Mouse (Mus musculus) CD4-positive helper T cell, adult 2 months (primary cell): ENCODE measurements around the gene Fibin.

Experiments
- DNase-seq: peaks from one replicate; pipeline ENCODE4 v3.0.0-alpha.2; 2012; ENCODE audit warnings: low read depth, missing footprints, low spot score

Gene Fibin

DNA sequence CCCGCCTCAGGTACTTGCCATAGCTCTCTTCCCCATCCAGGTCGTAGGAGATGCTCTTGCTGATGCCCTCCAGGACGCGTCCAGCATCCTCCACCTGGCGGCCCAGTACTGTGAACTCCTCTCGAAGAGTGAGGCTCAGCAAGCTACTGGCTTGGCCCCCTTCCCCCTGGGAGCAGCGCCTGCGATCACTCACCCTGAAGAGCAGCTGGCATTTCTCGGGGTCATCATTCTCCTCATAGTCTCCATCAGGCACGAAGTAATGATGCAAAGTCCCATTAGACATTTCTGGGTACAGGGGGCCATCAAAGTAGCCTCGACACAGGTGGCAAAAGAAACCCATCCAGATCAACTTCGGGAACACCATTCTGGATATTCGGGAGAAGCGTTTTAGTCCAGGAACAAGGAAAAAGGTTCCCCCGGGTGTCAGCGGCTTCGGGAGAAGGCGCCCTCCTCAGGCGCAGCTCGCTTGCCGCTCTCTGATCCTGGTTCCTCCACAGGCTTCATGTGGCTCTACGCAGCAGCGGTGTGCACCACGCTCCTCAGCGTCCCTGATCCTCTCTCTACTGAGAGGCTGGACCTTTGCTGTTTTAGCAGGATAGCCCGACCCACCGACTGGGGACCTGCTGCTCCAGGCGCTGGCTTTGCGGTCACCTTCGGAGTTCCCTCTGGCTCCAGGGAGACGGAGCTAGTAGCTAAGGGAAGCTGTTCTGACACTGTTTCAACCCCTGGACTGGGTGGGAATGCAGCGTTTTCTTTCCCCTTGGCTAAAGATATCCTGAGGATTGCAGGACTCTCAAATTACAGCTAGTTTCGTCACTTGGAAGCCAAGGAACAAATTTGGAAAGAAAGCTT lies at the start of gene Fibin:
Gene Fibin, minus strand, starts transcription at position 752 of the 852 bp plus-strand sequence.
- DNase-seq: no peak

GRCm38 (mm10) chr2:110411428-110411827 lies 48.4 kb upstream of the Fibin start:
- no peak for DNase-seq

DNA sequence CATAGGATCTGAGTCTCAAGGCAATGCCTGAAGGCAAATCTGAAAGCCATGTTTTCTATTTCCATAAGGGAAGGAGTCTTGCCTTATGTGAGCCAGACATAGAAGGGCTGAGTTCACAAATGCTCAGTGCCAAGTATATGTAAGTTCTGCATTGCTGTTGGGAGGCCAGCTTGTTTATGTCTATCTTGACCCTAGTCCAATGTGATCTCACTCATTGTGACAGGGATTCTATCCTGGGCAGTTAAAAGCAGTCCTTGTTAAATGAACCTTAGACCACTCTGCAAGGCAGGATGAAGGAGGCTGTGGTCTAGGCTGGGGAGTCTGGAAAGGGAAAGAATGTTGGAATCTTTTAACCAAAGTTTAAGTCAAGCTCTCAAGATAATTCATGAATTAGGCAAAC lies 45.8 kb upstream of the Fibin start:
- DNase-seq: no peak

DNA sequence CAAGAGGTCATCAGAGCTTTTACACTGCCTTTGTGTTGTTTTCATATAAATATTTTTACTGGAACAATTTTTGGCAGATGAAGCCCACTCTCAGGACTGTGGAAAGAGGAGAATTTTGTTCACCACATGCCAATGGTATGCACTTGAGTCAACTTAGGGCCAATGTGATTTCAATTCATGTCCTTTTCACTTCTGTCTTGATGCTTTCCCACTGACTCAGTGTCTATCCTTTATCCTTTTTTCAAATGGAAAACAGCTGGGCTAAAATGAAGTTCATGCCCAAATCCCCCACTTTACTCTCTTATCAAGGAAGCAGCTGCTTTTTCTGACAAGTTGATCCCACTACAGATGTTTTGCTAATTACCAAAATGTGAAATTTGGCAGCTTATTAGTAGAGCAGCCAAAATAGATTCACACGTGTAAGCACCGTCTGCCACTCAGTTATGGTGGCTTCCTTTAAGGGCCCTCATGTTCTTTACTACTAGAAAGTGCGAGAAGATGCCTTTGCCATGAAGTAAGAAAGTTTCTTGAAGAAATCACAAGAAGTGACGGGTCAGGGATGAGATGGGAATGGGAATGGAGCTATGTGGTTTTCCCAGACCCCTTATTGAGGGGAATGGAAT lies 29.8 kb upstream of the Fibin start:
- DNase-seq: no peak

DNA sequence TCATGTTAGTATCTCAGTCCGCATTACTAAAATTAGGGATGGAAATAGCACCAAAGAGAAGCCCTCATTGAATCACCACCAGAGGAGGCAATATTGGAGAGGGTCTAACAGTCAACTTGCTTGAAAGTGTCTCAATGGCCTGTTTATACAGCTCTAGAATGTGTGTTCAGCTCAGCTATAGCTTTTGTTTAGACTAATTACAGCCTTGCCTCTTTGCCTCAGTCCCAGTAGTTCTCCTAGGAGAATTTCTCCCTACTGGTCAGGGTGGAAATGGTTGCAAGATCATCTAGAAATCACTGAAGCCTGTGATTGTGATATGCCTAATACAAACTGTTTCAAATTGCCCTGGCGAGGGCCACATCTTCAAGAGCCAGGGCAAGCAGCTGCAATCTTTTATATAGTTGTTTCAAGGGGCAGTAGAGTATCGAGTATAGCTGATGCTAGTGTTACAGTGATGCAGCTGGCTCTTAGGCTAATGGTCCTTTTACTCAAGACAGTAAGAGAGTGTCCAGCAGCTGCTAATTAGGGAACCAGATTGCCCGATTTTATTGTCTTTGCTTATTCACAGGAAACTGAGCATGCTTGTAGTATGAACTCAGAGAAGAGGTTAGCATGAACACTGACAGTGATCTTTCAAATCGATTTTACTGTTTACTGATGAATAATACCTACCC lies 27.9 kb upstream of the Fibin start:
- no peak for DNase-seq

DNA sequence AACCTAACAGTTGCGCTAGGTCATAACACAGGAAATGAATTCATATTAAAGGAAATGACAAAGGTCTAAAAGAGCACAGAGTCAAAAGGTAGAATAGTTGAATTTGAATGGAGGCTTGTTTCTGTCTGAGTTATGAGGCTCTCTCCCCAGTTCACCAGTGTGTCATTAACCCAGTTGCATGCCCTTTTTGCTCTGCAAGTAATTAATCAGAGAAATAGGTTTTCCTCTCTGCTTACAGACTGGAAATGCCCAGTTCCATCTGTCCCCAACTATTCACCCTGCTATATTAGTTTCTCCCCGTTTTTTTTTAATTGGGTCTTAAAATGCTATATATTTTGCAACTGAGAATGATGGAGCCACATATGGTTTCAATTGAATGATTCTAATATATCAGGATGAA lies 16.8 kb upstream of the Fibin start:
- DNase-seq: no peak

DNA sequence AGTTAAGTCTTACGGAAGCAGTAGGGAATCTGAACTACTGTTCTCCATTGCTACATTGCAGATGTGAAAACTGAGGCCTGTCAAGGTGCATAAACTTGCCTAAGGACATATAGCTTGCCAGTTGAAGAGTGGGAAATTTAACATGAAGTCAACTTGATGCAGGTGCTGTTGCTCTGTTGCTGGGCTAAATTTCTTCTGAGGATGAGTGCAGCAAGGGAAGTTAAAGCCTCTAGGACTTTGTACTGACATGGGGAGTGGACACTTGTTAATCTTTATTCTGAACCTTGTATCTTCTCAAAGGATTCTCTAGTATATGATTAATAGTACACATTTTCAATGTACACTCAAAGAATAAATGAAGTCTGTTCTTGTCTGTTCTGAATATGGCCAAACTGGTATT lies 13.7 kb upstream of the Fibin start:
- no peak for DNase-seq

DNA sequence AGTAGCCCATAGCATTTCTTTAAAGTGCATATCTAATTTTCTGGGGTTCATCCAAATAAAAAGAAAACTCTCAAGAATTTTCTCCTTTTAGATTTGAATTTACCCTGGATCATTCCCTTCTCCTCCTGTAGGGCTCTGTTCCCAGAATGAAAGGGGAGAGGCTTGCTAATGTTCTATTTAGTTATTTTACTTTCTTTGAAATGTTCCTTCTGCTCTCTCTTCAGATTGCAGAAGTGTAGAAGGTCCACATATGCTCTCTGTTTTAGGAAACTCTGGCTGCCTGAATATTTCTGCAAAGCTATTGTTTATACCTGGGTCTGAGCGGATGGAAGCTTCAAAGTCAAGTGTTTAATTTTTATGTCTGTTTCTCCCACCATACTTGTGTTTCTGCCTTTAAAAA lies 12.5 kb upstream of the Fibin start:
- no peak for DNase-seq

DNA sequence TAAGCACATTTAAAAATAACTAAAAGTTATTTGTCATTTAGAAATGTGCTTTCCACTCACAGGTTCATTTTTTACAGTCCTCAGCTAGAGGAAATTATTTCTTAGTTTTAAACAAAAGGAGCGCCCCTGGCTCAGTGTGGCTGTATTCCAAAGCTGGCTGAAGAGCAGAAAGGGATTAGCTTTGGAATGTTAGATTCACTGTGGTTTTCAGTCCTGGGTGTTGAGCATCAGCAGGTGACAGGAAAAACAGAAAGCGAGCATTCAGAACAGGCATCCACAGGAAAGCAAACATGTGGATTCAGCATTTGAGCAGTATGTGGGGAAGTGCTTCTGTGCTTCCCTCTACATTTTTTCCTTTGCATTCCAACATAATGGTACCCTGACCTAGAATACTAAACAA lies 10.2 kb upstream of the Fibin start:
- DNase-seq: no peak

DNA sequence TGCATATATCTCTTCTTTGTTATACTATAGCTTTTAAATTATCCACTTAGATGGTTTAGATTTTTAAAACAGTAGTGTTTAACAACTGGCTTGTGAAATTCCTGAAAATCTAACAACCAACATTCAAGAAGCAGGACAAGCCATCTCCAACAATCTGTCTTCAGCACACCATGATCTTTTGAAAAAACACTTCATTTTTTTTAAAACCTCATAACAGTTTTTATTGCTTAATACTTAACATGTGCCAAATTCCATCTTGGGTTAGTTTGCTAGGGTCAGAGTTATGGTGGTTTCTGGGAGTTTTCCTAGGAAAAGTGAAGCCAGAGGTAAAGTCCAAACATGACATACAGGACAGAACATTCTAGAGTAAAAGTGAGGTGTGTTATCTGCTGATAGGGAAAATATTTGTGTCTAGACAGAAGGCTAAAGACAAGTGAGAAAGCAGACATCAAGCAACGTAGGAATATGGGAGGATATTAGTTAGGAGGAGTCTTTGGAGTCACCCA lies 4.5 kb upstream of the Fibin start:
- no peak for DNase-seq

DNA sequence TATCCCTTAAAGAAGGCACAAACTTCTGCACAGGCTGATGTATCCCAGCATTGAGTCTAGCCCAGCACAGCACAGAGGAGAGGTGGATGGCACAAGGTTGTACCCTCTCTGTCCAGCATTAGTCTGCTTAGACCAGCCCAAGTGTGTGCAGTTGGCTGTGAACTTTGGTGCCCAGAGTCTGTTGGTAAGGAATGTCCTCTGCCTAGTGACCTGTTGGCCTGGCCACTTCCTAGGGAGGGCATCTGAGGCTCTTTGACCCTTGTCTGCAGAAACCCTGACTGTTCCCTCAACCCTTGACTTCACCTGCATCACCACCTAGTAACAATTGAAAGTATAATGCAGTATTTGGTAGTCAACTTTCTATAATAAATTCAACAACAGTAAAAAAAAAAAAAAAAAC lies 2.4 kb upstream of the Fibin start:
- DNase-seq: no peak

GRCm38 (mm10) chr2:110363855-110364254 lies 872 bp upstream of the Fibin start:
- no peak for DNase-seq

DNA sequence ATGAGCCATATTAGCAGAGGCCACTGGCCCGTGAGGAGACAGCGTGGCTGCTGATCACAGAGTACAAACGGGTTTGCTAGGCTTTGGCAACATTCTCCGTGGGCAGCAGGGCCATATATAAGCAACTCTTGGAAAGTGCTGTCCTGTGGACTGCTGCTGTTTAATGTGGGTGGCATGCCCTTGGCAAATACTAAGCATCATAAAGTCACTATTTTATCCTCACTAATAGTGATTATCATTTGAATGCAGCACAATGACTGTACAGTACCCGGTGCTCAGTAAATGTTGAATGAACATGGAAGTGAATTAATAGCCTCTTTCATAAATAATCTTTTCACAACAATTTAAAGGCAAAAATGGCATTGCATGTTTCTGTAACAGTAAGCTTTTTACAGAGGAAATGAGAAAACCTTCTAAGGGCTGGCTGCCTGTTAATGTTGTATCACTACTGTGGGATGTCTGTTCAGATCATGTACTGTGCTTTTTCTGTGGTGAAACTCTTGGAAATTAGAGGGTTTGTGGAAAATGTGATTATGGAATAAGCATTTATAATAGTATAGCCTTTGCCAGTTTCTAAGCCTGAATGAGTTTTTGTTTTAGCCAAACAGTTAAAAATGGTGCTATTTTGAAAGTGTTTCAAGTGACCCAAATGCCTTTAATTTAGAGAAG lies 9.5 kb downstream of the Fibin start:
- no peak for DNase-seq

- no peak for DNase-seq
Observed at GRCm38 (mm10) chr2:110351843-110352251, 11.1 kb downstream of the Fibin start.

DNA sequence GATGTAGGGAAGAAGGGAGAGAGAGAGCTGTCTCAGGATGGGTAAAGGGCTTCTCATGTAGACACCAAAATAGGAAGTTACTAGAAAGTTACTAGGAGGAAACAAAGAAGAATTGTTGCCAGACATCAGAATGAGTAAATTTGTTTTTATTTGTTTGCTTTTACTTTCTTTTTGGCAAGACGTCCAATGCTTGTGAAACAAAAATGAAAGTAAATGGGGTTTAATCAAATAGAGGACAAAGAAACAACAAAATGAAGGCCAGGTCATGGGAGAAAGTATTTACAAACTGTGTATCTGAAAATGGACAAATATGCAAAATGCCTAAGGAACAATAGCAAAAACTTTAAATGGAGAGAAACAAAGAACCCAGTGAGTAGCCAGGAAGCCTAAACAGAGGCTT lies 11.6 kb downstream of the Fibin start:
- DNase-seq: no peak

DNA sequence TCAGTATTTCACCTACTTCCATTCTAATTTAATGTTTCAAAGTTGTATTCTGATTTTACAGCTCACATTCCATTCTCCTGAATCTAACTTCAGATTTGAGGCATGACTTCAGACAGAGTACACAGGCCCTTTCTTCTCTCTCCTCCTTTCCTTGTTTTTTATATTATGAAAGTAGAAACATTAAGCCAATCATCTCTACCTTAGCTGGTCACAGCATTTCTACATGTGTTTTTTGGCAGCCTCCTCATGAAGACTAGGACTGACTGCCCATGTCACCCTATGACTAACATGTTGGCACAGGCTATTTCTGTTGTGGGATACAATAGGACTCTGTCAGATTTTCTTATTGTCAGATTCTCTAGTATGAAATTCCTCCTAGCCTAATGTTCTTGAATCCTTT lies 34.0 kb downstream of the Fibin start:
- DNase-seq: no peak

DNA sequence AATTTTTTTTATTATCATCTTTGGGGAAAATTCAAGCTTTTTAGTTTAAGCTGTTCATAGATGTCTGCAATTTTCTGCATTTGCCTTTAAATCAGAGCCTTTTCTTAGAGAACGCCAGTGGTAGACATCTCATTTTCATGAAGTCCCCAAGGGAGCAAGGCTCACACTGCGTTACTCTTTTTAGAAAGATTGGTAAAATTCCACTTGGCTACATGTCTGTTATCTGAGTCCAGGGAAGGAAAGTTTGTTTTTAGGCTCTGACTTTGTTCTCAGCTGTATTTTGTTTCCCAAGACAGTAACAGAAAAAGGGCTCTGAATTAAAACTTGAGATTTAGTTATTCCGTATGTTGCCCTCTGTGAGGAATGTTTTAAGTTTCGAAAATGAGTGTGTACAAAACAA lies 43.0 kb downstream of the Fibin start:
- no peak for DNase-seq

DNA sequence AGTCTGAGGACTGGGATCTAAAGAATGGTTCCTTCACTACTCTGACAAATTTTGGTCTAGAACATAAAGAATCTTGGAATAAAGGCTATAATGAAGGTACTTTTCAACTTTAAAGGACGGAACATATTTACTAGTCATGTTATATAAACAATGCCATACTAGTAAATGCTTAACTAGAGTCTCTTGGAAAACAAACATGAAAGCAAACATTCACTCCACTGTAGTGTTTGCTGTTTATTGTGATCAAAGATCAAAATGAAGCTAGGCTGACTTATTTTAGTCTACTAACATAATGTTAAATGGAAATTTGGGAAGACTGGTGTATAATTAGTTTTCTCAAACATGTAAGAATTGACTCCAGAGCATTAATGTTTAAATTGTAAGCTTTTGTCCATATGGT lies 43.7 kb downstream of the Fibin start:
- DNase-seq: no peak

DNA sequence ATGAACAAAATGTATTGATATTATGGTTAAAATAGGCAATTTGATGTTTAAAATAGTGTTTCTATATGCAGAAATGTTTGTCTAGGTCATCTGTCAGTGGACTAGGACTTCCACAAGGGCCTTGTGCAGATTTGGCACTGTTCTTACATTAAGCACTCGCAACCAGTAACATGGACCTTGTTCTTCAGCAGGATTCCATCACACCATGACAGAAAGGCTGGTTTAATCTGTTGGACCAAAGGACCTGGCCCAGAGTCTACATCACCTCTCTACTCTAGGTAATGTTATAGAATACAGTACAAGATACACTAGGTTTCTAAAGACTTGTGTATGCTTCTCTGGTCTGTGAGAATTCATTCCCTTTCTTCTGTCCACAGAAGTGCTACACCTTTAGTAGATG lies 44.3 kb downstream of the Fibin start:
- DNase-seq: no peak

DNA sequence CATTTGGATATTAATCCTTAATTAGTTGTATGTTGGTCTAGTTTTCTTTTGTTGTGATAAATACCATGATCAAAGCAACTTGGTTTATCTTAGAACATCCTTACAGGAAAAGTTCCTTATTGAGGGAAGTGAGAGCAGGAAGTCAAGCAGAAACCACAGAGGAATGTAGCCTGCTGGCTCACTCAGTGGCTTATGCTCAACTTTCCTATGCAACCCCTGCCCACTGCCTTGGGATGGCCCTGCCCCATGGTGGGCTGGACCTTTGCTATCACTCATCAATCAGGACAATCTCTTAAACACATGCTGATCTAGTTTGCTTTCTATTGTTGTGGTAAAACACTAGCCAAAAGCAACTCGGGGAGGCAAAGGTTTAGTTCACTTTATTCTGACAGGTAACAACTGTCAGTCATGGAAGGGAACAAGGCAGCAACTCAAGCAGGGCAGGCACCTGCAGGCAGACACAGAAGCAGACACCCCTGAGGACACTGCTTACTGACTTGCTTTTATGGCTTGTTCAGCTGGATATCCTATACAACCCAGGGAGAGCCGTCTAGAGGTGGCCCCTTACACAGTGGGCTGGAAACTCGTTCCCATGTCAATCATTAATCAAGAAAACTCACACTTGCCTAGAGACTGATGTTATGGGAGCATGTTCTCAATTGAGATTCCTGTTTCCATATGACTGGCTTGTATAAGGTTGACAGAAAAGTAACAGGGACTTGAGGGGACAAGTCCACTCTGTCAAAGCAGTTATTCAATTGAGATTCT lies 46.7 kb downstream of the Fibin start:
- DNase-seq: no peak

DNA sequence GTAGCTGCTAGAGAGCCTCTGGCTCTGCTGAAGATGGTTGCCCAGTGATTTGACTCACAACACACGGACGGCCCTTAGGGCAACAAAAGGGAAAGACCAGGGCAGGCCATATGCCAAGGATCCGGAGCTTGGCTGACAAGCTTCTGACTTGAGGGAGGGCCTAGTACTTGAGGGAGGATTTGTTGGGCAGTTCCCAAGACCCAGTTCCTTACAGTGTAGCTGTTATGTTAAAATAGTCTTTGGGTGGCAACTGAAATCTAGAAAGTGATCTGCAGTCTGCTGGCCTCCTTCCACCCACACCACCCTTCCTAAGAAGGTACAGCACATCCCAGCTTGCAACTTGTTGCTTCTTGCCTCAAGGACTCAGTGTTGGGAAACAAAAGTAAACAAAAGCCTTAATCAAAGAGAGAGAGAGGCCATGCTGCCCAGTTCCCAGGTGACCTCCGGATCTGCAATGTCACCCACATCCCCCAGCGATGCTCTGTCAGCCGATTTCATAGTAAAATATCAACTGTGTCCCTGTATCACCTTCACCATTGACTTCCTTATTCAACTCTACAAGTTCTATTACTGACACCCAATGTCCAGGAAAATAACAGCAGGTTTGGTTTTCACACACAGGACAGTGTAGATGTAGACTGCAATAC lies 48.4 kb downstream of the Fibin start, which contains the start of gene Bbox1:
Gene Bbox1, minus strand, starts transcription at position 52 of the 647 bp plus-strand sequence.
- DNase-seq: no peak
